Mouse (Mus musculus) ES-E14 (cell line): ENCODE data around the gene Ctdspl2.

ENCODE experiments used
- MAFK ChIP-seq: IDR thresholded peaks from 2 replicates; pipeline ENCODE4 v1.6.1; 2014; ENCODE audit warnings: mild to moderate bottlenecking, low read depth, low read length, inconsistent platforms; ENCODE audit not compliant: insufficient read depth
- ZC3H11A ChIP-seq: IDR thresholded peaks from 2 replicates; pipeline ENCODE4 v1.6.1; 2012; ENCODE audit warnings: low read depth, mild to moderate bottlenecking, inconsistent platforms, low read length, borderline replicate concordance
- ZNF384 ChIP-seq: IDR thresholded peaks from 2 replicates; pipeline ENCODE4 v1.6.1; 2012; ENCODE audit warnings: low read depth, low read length, inconsistent platforms

DNA sequence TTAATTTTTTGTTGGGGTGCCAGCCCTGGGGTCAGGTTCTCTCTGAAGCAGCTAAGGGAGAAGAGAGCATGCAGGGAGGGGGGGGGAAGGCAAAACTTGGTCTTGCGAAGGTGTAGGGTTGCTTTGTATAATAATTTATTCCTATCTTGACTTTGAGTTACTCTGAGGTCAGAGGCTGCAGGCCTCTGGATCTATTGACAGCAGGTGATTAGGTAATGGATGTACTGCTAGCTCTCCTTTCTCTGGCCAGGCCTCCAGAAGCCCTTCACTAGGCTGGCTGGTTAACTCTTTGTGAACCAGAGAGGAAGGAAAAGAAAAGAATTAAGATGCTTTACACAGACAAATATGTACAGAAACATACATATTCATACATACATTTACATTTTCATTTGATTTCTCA, 62.9 kb downstream of the Ctdspl2 start:
- TF ChIP-seq ZC3H11A (no peak), ZNF384 (no peak), MAFK (no peak)
